Mouse (Mus musculus) cerebellum, adult 9-11 months (tissue): ENCODE measurements at regions not wholly inside any gene's neighbourhood (a gene's known extent, or its start where the extent isn't known, plus 50 kb on each side); places are given as distances from the start of the nearest gene placed in this dataset.

ENCODE experiments used
- DNase-seq: peaks from one replicate; pipeline ENCODE4 v3.0.0; 2022

DNA sequence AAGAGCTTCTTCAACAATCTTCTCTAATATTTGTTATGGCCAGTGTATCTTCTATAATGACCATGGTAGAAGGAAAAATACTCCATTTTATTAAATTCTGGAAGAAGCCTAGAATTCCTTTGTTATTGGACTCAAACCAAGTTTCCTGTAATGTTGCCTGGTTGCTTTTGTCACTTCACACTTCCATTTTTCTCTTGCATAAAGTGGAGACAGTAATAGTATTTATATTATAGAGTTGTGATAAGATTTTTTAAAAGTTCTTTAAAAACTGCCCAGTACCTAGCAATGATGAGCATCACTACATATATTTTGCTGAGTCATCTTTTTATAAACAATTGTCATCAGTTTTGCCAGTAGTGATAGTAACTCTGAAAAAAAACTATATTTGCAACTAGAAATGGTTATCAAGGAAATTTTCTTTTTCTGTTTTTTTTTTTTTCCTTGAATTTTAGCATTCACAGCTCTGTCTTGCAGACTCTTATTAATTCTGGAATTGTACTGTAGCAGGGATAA is 415.2 kb upstream of the Aga start:
- DNase-seq, result no peak

DNA sequence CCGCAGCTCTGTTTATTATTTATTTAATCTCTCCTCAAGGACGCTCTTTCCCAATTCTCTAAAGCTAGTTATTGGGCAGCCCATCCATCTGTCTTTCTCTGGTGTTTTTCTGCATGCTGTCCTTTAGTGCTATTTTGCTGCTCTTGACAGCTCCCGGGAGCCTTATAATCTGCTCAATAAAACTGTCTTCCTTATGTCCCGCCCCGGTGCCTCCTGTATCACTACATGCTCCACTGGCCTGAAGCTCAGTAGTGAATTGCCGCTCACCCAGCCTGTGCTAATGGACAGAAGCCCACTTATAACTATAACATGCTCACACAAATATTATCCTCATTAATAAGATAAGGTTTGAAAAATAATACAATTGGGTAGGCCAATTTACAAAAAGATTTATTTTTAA is 371.5 kb upstream of the Aga start:
- DNase-seq, result no peak

- no peak for DNase-seq
Measured at GRCm38 (mm10) chr8:53148915-53149314, 362.6 kb upstream of the Aga start.

DNA sequence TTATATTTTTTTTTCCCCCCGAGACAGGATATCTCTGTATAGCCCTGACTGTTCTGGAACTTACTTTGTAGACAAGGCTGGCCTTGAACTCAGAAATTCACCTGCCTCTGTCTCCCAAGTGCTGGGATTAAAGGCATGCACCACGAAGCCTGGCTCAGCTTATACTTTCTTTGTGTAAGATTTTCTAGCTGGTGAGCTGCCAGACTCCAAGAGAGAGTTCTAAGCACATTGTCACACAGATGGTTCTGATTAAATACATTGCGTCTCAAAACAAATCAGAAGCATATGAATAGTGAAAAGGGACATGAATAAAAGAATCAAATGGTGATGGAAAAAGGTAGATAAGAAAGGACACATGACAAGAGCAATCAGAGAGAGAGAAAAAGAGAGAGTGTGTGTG is 347.5 kb upstream of the Aga start:
- DNase-seq, result no peak

DNA sequence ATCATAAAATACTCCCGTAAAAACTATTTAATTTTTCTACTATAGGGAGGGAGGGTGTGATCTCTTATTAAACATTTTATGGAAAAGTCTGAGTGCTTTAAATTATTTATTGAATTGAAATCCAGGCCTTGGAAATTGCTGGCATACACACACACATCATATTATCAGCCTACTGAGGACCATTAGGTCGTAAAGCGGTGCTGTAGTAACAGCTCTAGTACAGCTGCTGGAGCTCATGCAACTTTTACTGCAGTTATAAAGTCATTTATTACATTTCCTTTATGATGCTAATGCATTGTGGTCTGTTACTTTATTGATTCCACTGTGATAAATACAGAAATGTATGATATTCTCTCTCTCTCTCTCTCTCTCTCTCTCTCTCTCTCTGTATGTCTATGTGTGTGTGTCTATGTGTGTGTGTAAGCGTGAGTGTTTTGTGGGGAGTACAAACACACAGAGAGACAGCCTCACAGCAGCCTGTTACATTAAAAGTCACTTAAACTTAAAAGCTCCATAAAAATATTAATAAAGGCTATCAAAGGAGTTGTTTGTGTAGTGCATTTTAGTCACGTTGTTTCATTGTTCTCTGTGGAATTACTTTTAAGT is 339.7 kb upstream of the Aga start:
- DNase-seq, result no peak

DNA sequence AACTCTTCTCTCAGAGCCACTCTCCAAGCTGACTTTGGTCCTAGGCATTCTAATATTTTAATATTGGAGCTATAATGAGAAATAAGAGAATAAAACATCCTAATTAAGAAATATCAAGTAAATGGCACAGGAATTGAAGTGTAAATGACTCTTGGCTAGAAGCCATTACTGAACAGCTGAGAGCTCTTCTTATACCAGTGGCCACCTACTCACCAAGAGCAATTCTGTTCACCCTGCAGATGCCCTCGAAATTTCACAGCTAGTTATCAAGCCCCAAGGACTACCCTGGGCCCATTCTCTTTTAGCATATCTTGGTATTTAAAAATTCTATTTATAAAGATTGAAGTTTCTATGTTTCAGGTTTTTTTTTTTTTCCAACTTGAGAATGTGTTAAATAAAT is 319.0 kb upstream of the Aga start:
- DNase-seq, result no peak

GRCm38 (mm10) chr8:53222194-53222593 is 289.3 kb upstream of the Aga start:
- peak; percentile 55 for DNase-seq
